Mouse (Mus musculus) neural tube, embryonic 11.5 days (tissue): ENCODE measurements at regions not wholly inside any gene's neighbourhood (a gene's known extent, or its start where the extent isn't known, plus 50 kb on each side); places are given as distances from the start of the nearest gene placed in this dataset.

Experiments
- ATAC-seq: fragments of 200-750 bp; cut with Nextera tagmentation; 2 replicates; pipeline ENCODE4 v1.8.0; 2017; ENCODE audit warnings: moderate number of reproducible peaks, mild to moderate bottlenecking, moderate TSS enrichment, moderate library complexity; ENCODE audit not compliant: insufficient read depth, low FRiP score, low TSS enrichment
- DNase-seq: peaks from one replicate; pipeline ENCODE4 v3.0.0-alpha.2; 2015; ENCODE audit warnings: low spot score
- H3K27ac ChIP-seq: fragments of 300-500 bp; sonication (generic); 2 replicates; pipeline ENCODE4 v1.5.1; 2014; ENCODE audit warnings: low read depth, mild to moderate bottlenecking, low read length
- H3K27me3 ChIP-seq: fragments of 300-500 bp; sonication (generic); 2 replicates; pipeline ENCODE4 v1.6.1; 2014; ENCODE audit warnings: mild to moderate bottlenecking, low read length, mixed read lengths; ENCODE audit not compliant: control insufficient read depth, insufficient read depth
- H3K36me3 ChIP-seq: fragments of 300-500 bp; sonication (generic); 2 replicates; pipeline ENCODE4 v1.6.1; 2014; ENCODE audit warnings: mild to moderate bottlenecking, low read length, moderate library complexity, mixed read lengths; ENCODE audit not compliant: control insufficient read depth, insufficient read depth
- H3K4me1 ChIP-seq: fragments of 300-500 bp; sonication (generic); 2 replicates; pipeline ENCODE4 v1.6.1; 2014; ENCODE audit warnings: low read length, mixed read lengths; ENCODE audit not compliant: control insufficient read depth, insufficient read depth
- H3K4me2 ChIP-seq: fragments of 300-500 bp; sonication (generic); 2 replicates; pipeline ENCODE4 v1.6.1; 2014; ENCODE audit warnings: low read depth, mild to moderate bottlenecking, moderate library complexity
- H3K4me3 ChIP-seq: fragments of 300-500 bp; sonication (generic); 2 replicates; pipeline ENCODE4 v1.5.1; 2014; ENCODE audit warnings: low read depth, low read length
- H3K9ac ChIP-seq: fragments of 300-500 bp; sonication (generic); 2 replicates; pipeline ENCODE4 v1.6.1; 2014; ENCODE audit warnings: mild to moderate bottlenecking, low read length
- H3K9me3 ChIP-seq: fragments of 300-500 bp; sonication (generic); 2 replicates; pipeline ENCODE4 v1.6.1; 2016; ENCODE audit warnings: low read length; ENCODE audit not compliant: control insufficient read depth
- WGBS: fragments of 180-500 bp; shearing (Covaris S2); extraction: QIAGEN DNeasy Blood & Tissue Kit; methylation state at CpG from one replicate; pipeline ENCODE4 v1.1.7; 2014; 5-methylcytosine and 5-hydroxymethylcytosine counted together

DNA sequence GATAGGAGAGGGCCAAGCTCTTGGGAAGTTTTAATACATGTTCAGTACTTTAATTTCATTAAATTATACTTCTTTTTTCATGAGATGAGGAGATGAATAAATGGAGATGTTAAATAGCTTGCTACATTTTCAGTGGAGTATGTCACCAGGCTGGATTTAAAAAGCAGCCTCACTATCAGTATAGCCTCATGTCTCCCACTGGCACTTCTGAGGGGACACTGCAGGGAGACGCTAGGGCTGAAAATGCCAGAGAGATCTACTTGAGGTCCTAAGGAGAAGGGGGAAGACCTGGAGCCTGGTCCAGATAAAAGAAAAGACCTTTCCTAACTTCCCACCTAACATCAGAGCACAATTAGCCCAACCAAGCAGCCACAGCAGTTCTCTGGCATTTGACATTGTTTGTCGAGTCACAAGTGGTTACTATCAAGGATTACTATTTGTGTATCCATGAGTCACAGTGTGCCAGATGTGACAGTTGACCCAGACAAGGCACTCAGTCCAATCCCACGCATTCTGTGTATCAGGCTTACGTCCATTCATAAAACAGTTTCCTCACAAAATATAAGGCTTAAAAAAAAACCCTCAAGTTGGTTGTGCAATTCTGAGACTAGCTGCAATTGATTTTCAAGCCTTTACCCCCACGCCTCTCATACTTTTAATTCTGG, 703.8 kb downstream of the Inhba start:
- DNase-seq (no peak), ATAC-seq (no peak)
- Histone ChIP-seq H3K27ac (no peak overlapping the region), H3K9me3 (no peaks in the 10 kb centered on the region), H3K36me3 (no peaks in the 10 kb centered on the region), H3K27me3 (no peaks in the 10 kb centered on the region), H3K4me1 (no peaks in the 10 kb centered on the region), H3K4me3 (no peak overlapping the region), H3K9ac (no peak overlapping the region), H3K4me2 (no peak overlapping the region)
- WGBS, result 84% methylated on average over 5 of the region's 5 CpGs

DNA sequence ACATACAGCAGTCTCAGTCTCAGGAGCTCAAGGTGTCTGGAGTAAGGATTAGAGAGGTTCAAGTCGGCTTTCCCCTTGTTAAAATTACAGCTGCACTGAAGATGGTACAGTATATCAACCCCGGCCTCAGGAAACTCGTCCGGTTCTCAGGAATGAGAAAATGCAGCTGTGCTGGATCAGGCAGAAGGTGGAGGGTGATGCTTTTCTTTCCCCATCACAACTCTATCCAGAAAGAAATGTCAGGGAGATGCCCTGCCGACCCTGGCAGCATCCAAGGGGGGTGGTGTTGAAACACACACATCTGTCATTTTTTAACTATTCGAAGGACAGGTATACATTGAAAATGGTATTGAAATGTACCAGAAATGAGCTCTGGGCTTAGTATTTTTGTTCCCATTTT, 704.7 kb downstream of the Inhba start:
- H3K4me1 ChIP-seq, result no peaks in the 10 kb centered on the region
- H3K36me3 ChIP-seq, result no peaks in the 10 kb centered on the region
- WGBS, result 64% methylated on average over 6 of the region's 6 CpGs
- no peaks in the 10 kb centered on the region for H3K9me3 ChIP-seq
- ATAC-seq (no peak), DNase-seq (no peak)
- H3K27me3 ChIP-seq, result no peaks in the 10 kb centered on the region
- no peak overlapping the region for H3K4me2 ChIP-seq
- no peak overlapping the region for H3K9ac ChIP-seq
- H3K27ac ChIP-seq, result no peak overlapping the region
- H3K4me3 ChIP-seq, result no peak overlapping the region

DNA sequence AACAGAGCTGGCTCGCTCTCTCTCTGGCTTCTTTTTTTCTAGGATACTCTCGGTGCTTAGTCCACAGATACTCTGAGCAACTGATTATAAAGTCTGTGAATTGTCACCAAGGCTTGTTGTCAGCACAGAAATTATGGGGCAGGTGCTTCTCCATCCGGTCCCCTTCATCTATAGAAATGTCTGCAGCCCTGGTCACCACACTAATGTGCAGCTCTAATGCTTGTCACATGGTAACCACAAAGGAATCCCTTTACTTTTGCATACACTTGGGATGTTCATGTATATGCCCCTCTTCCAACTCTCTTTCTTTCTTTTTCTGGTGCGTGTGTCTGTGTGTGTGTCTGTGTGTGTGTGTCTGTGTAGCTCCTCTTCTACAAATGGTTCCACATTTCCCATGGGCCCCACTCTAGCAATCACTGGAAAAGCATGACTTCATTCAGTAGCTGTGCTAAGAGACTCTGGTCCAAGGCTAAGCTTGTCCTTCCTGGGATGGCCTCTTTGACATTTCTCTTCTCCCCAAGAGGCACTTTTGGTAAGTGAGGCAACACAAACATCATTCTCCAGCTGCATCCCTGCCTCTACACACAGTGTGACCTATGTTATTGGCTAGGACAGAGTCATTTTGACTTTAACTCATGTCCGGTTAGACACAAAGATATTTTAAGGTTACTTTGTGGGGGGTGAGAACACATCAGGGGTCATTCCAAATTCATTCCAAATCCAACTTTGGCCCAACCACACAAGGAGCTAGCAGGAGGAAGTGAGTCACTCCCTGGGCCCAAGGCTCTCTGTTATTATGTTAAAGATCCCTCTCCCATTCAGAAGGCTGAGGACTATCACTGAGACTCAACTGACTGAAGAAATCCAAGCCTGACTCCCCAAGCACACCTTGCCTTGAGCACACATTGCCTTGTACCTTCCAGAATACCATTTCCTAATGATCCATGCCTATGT, 705.4 kb downstream of the Inhba start:
- Histone ChIP-seq H3K4me2 (no peak overlapping the region), H3K27ac (no peak overlapping the region), H3K4me1 (no peaks in the 10 kb centered on the region), H3K9ac (no peak overlapping the region), H3K27me3 (no peaks in the 10 kb centered on the region), H3K9me3 (no peaks in the 10 kb centered on the region), H3K36me3 (no peaks in the 10 kb centered on the region), H3K4me3 (no peak overlapping the region)
- 74% methylated on average over 5 of the region's 5 CpGs for WGBS
- no peak for DNase-seq
- peak; percentile 16; the same call in 1 of the 2 replicates for ATAC-seq

DNA sequence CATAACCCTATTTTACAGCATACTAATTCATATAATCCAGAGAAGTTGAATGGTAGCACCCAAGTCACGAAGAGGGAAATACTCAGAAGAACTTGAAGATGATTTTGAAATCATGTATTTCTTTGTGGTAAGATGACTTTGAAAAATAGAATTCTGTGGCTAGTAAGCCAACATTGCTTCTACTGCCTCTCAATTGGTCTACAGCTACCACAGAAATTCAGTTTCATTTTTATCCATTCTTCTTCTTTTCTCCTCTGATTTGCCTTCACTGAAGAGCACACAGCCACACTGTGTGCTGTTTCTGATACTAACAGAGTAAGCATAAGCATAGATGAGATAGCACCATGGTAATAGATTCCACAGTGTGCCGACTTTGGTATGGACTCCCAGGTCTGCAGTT, 708.4 kb downstream of the Inhba start:
- DNase-seq (no peak), ATAC-seq (no peak)
- Histone ChIP-seq H3K9ac (no peak overlapping the region), H3K36me3 (no peaks in the 10 kb centered on the region), H3K4me1 (no peaks in the 10 kb centered on the region), H3K9me3 (no peaks in the 10 kb centered on the region), H3K27me3 (no peaks in the 10 kb centered on the region), H3K27ac (no peak overlapping the region), H3K4me3 (no peak overlapping the region), H3K4me2 (no peak overlapping the region)
- 93% methylated on average over 2 of the region's 2 CpGs for WGBS

DNA sequence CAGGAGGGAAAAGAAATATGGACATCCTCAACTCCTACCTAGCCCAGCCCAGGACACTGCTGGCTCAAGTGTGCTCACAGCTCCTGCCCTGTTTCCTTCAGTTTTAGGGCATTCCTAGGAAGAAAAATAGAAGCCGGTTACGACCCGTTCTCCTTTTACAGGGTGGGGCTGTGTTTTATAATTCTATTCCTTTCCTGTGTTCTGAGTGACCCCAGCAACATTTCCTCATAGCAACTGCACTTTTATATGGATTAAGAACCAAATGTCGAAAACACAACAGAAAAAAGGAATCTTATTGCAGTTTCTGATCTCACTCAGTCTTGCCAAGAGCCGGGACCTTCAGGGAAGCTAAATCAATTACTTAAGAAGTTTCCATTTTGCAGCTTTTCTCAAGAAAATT, 713.7 kb downstream of the Inhba start:
- 85% methylated on average over 5 of the region's 5 CpGs for WGBS
- Histone ChIP-seq H3K4me3 (no peak overlapping the region), H3K27me3 (no peaks in the 10 kb centered on the region), H3K4me1 (no peaks in the 10 kb centered on the region), H3K4me2 (no peak overlapping the region), H3K9ac (no peak overlapping the region), H3K9me3 (no peaks in the 10 kb centered on the region), H3K36me3 (no peaks in the 10 kb centered on the region), H3K27ac (no peak overlapping the region)
- ATAC-seq (no peak), DNase-seq (no peak)

DNA sequence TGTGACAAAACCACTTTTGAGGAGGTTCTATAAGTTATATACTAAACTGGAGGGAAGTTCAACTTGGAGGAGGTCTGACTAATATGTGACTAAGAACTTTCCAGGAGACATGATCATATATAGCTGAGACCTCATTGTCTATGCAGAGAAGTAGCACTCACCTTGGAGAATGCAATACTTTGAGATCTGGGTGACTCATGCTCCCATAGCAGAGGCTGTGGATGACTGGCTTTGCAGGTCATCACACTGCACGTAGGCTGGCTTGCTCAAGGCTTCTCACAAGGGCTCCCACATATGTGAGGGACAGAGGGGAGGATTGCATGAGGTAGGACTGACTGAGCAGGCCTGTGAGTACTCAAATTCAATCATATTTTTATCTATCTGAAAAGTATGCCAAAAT, 726.7 kb downstream of the Inhba start:
- Histone ChIP-seq H3K27me3 (no peaks in the 10 kb centered on the region), H3K36me3 (no peaks in the 10 kb centered on the region), H3K4me1 (no peaks in the 10 kb centered on the region), H3K4me3 (no peak overlapping the region), H3K4me2 (no peak overlapping the region), H3K9ac (no peak overlapping the region), H3K27ac (no peak overlapping the region), H3K9me3 (no peaks in the 10 kb centered on the region)
- 43% methylated on average over 1 of the region's 1 CpGs for WGBS
- ATAC-seq (no peak), DNase-seq (no peak)

DNA sequence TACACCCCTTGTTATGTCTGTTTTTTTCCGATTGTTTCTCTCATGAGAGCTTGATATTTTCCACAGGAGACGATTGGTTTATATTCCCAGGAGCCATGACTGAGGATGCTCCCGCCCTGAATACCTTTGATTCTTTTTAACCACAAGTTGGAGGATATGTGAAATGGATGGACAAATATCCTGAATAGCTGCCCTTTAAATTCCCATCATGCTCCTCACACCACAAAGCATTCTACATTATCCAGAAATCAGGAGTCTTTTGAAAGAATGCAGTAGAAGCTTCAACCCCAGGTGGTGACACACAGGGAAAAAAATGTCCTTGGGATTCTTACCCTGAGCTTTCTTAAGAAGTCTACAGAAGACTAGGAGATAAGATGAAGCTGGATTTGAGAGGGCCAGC, 727.9 kb downstream of the Inhba start:
- no peak for ATAC-seq
- no peaks in the 10 kb centered on the region for H3K4me1 ChIP-seq
- 90% methylated on average over 3 of the region's 3 CpGs for WGBS

DNA sequence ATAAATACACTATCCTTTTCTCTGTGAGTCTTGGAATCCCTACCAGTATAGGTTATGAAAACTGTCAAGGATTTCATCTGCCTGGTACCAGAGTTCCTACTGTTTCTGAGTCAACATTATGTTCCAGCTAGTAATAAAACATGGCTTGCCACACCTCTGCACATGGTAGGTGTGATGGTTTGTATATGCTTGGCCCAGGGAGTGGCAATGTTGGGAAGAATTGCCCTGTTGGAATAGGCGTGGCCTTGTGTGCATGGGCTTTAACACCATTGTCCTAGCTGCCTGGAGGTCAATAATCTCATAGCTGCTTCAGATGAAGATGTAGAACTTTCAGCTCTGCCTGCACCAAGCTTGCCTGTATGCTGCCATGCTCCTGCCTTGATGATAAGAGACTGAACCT, 732.6 kb downstream of the Inhba start:
- WGBS, result 87% methylated on average over 1 of the region's 1 CpGs

More for the DNA sequence above, 727.9 kb downstream of the Inhba start:
- no peak overlapping the region for H3K27ac ChIP-seq
- H3K36me3 ChIP-seq, result no peaks in the 10 kb centered on the region
- no peak overlapping the region for H3K4me2 ChIP-seq
- H3K27me3 ChIP-seq, result no peaks in the 10 kb centered on the region
- no peak overlapping the region for H3K4me3 ChIP-seq
- no peaks in the 10 kb centered on the region for H3K9me3 ChIP-seq
- no peak for DNase-seq
- no peak overlapping the region for H3K9ac ChIP-seq

DNA sequence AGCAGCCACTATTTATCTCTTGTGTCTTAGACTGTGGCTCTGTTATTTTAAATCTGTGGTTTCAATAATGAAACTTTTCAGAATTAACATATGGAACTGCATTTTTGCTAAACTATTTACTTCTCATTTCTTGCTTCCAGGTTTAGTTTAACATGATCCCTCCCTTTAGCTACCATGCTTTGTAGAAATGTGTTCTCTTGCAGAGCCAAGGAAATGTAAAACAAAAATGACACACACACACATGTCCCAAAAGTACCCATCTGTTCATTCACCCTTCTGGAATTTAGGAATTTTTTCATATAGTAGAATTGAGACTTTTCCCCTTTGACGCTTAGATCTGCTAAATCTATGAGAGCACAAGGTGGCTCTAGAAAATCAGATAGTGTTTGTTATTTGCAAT, 734.0 kb downstream of the Inhba start:
- Histone ChIP-seq H3K36me3 (no peaks in the 10 kb centered on the region), H3K9ac (no peak overlapping the region), H3K4me3 (no peak overlapping the region), H3K4me2 (no peak overlapping the region), H3K9me3 (no peaks in the 10 kb centered on the region), H3K27me3 (no peaks in the 10 kb centered on the region), H3K27ac (no peak overlapping the region), H3K4me1 (no peaks in the 10 kb centered on the region)
- ATAC-seq, result no peak
- no peak for DNase-seq
- WGBS, result 93% methylated on average over 1 of the region's 1 CpGs

More for the DNA sequence above, 732.6 kb downstream of the Inhba start:
- Histone ChIP-seq H3K4me2 (no peak overlapping the region), H3K27ac (no peak overlapping the region), H3K9ac (no peak overlapping the region), H3K9me3 (no peaks in the 10 kb centered on the region), H3K4me3 (no peak overlapping the region), H3K36me3 (no peaks in the 10 kb centered on the region), H3K27me3 (no peaks in the 10 kb centered on the region), H3K4me1 (no peaks in the 10 kb centered on the region)
- ATAC-seq, result no peak
- DNase-seq, result no peak
